ENCODE assay signal across 8 mouse cellular contexts in genomic region chr4:152151966-152152544, GRCm38 (mm10). TPM values are rescaled to one million over a fixed set of nuclear protein-coding genes. Genes with fewer than 3 reads are reported as not detected.
DNase-seq lines count a peak whose midpoint lies in the region; ATAC-seq and TF ChIP-seq lines count a peak whose summit lies in the region.

Espn (minus strand) TSS chr4:152152371.

- peak; percentile 93 for DNase-seq in MEL (ENCODE audit: low read depth, low spot score)
- DNase-seq in limb, embryonic 10.5 days (ENCODE audit: low spot score) = peak; percentile 88
- peak; percentile 71 for DNase-seq in mesoderm, embryonic 11.5 days (ENCODE audit: low read depth, low spot score)
- DNase-seq in c-Kit-positive CD71-positive TER-119-positive erythroid progenitor cells, embryonic 14.5 days (ENCODE audit: low spot score) = no peak
- DNase-seq in cerebellum, postnatal 25 days = no peak

- H3K4me3 ChIP-seq in MEL (ENCODE audit: control insufficient read depth in 1 of 2, insufficient read depth in 1 of 2, low read depth in 2 of 2, low read length in 2 of 2) = peak within 1 kb of the TSS; percentile 45 to 64
- peak within 1 kb of the TSS; percentile 58 for H3K4me3 ChIP-seq in heart, embryonic 16.5 days (ENCODE audit: low read length)
- peak within 1 kb of the TSS; percentile 58 for H3K4me3 ChIP-seq in limb, embryonic 10.5 days
- H3K4me3 ChIP-seq in testis, adult 2 months (ENCODE audit: control insufficient read depth, low read depth, low read length) = peak within 1 kb of the TSS; percentile 83

- TF ChIP-seq CTCF in MEL (IDR thresholded peaks at IDR 0.05 in 2 of 3, conservative IDR thresholded peaks at IDR 0.05 in 1 of 3; ENCODE audit: control insufficient read depth in 1 of 3, insufficient read depth in 1 of 3, low read depth in 2 of 3, low read length in 3 of 3, poor library complexity in 1 of 3, severe bottlenecking in 1 of 3) = 0 out of 6 replicates have a peak, but pooled peaks of 1 of the 3 experiments have one; percentile 3
- TF ChIP-seq CTCF in testis, adult 2 months (IDR thresholded peaks at IDR 0.05; ENCODE audit: control insufficient read depth, insufficient read depth, insufficient replicate concordance, low read depth, low read length) = no peak

- peaks cover 0 to 37% of the 10 kb centered on the region in 2 experiments; a peak in 2 of 4 replicates for H3K4me1 ChIP-seq in MEL (ENCODE audit: control insufficient read depth in 1 of 2, insufficient read depth in 2 of 2, low read length in 2 of 2)
- peaks cover 15% of the 10 kb centered on the region for H3K4me1 ChIP-seq in heart, embryonic 16.5 days (ENCODE audit: control insufficient read depth, insufficient read depth, low read length)
- H3K4me1 ChIP-seq in limb, embryonic 10.5 days = peaks cover 19% of the 10 kb centered on the region
- peaks cover 10% of the 10 kb centered on the region for H3K4me1 ChIP-seq in testis, adult 2 months (ENCODE audit: control insufficient read depth, insufficient read depth, low read length)

- TF ChIP-seq EP300 in MEL (IDR thresholded peaks at IDR 0.05; ENCODE audit: low read depth in 1 of 2, low read length in 2 of 2) = no peak

- peak; percentile 62 for ATAC-seq in common myeloid progenitor, adult 5-6 weeks (replicated peaks; ENCODE audit: low read depth, poor library complexity, severe bottlenecking)
- ATAC-seq in heart, embryonic 16.5 days (replicated peaks; ENCODE audit: extremely low read depth, insufficient read depth, low FRiP score) = peak; percentile 85

- peaks cover 0 to 21% of the 10 kb centered on the region in 2 experiments; a peak in 2 of 4 replicates for H3K36me3 ChIP-seq in MEL (ENCODE audit: control insufficient read depth in 1 of 2, insufficient read depth in 2 of 2, low read length in 2 of 2)
- H3K36me3 ChIP-seq in heart, embryonic 16.5 days (ENCODE audit: control insufficient read depth, insufficient read depth) = no peaks in the 10 kb centered on the region
- H3K36me3 ChIP-seq in limb, embryonic 10.5 days = no peaks in the 10 kb centered on the region
- no peaks in the 10 kb centered on the region for H3K36me3 ChIP-seq in testis, adult 2 months (ENCODE audit: control insufficient read depth, insufficient read depth, low read length)

- WGBS in heart, embryonic 16.5 days = under 1% methylated on average over 57 of the region's 57 CpGs
- under 1% methylated on average over 57 of the region's 57 CpGs for WGBS in limb, embryonic 10.5 days

- no peak for TF ChIP-seq RAD21 in MEL (IDR thresholded peaks at IDR 0.05; ENCODE audit: low read depth, low read length)

- H3K27me3 ChIP-seq in MEL (ENCODE audit: control insufficient read depth in 1 of 2, insufficient read depth in 2 of 2, low read length in 2 of 2) = no peaks in the 10 kb centered on the region
- H3K27me3 ChIP-seq in heart, embryonic 16.5 days (ENCODE audit: control insufficient read depth, insufficient read depth, low read length) = peaks cover 48% of the 10 kb centered on the region
- H3K27me3 ChIP-seq in limb, embryonic 10.5 days (ENCODE audit: low read depth, poor library complexity, severe bottlenecking) = peaks cover 91% of the 10 kb centered on the region
- H3K27me3 ChIP-seq in testis, adult 2 months (ENCODE audit: control insufficient read depth, insufficient read depth, low read length) = 0 out of 2 replicates have a peak, but pooled peaks cover 2% of the 10 kb centered on the region

- peak within 1 kb of the TSS; percentile 83 for H3K4me2 ChIP-seq in heart, embryonic 16.5 days (ENCODE audit: low read depth, low read length)

- no peaks in the 10 kb centered on the region for H3K9me3 ChIP-seq in MEL (replicated peaks; ENCODE audit: insufficient read depth, low read length)
- H3K9me3 ChIP-seq in heart, embryonic 16.5 days (replicated peaks; ENCODE audit: control insufficient read depth, low read length) = no peaks in the 10 kb centered on the region
- no peaks in the 10 kb centered on the region for H3K9me3 ChIP-seq in limb, embryonic 10.5 days (replicated peaks)

- H3K27ac ChIP-seq in MEL (ENCODE audit: control insufficient read depth, low read depth, low read length) = peak within 1 kb of the TSS; percentile 82
- H3K27ac ChIP-seq in heart, embryonic 16.5 days (ENCODE audit: low read length) = no peak within 1 kb of the TSS
- peak within 1 kb of the TSS; percentile 32; the same call in 1 of the 2 replicates for H3K27ac ChIP-seq in limb, embryonic 10.5 days
- peak within 1 kb of the TSS; percentile 50 for H3K27ac ChIP-seq in testis, adult 2 months (ENCODE audit: control insufficient read depth, insufficient read depth, low read depth, low read length)

- no peaks in the 10 kb centered on the region; the same call in 1 of the 2 replicates for H3K79me2 ChIP-seq in MEL (ENCODE audit: control insufficient read depth, insufficient read depth, low read length, poor library complexity)

- TF ChIP-seq POLR2A in MEL (IDR thresholded peaks at IDR 0.05; ENCODE audit: control insufficient read depth in 1 of 2, insufficient read depth in 1 of 2, low read depth in 1 of 2, low read length in 2 of 2, poor library complexity in 1 of 2) = peak; percentile 32 to 82; a peak in 2 of 4 replicates
- peak; percentile 44; the same call in 1 of the 2 replicates for TF ChIP-seq POLR2A in testis, adult 2 months (IDR thresholded peaks at IDR 0.05; ENCODE audit: control insufficient read depth, low read depth, low read length)

- H3K9ac ChIP-seq in MEL (ENCODE audit: control insufficient read depth, low read depth, low read length, poor library complexity, severe bottlenecking) = peak within 1 kb of the TSS; percentile 65
- H3K9ac ChIP-seq in heart, embryonic 16.5 days (ENCODE audit: low read length) = peak within 1 kb of the TSS; percentile 63

TF ChIP-seq in MEL, 35 proteins besides CTCF, POLR2A, EP300 and RAD21:
- TF ChIP-seq NELFE (IDR thresholded peaks at IDR 0.05; ENCODE audit: low read depth, low read length) (peak; percentile 64), NRF1 (IDR thresholded peaks at IDR 0.05; ENCODE audit: insufficient read depth, low read depth, low read length, poor library complexity, severe bottlenecking) (peak; percentile 49), MXI1 (IDR thresholded peaks at IDR 0.05; ENCODE audit: low read depth, low read length) (no peak), TCF12 (IDR thresholded peaks at IDR 0.05; ENCODE audit: low read depth, low read length) (0 out of 2 replicates have a peak, but pooled peaks have one; percentile 21), ZMIZ1 (IDR thresholded peaks at IDR 0.05; ENCODE audit: low read depth, low read length) (peak; percentile 57; the same call in 1 of the 2 replicates)

RNA-seq across cellular contexts. Expression of gene Espn, which starts in this region (rescaled TPM):
- 4.5 and 5.0 TPM in 2 replicates for total RNA-seq in MEL (2012; rRNA removed)
- polyA plus RNA-seq in MEL (2012; ENCODE audit: insufficient read depth in 1 of 2, insufficient read length in 2 of 2, low read depth in 1 of 2, low replicate concordance in 2 of 2, missing spikeins in 1 of 2) = 10 to 100 TPM in 1 of 2 experiments, not detected in 1; 19.6 TPM
- 1.3 and 1.8 TPM in 2 replicates for total RNA-seq in common myeloid progenitor, adult 5-6 weeks (2017)
- 1.3 and 1.5 TPM in 2 replicates for polyA plus RNA-seq in heart, embryonic 16.5 days (2015; fragmentation: Nextera tagmentation; extraction: Ambion mirVana)
- 2.9 and 3.2 TPM in 2 replicates for polyA plus RNA-seq in limb, embryonic 10.5 days (2016; fragmentation: Nextera tagmentation; extraction: Ambion mirVana)
- 84.1 and 87.1 TPM in 2 replicates for polyA plus RNA-seq in testis, adult 2 months (2012; rRNA removed)

Comparison
In these comparisons a context has a peak if more than half of its experiments do, and no peak if none do; other contexts are left out.
1. DNase-seq: peak in MEL (single experiment), limb, embryonic 10.5 days (single experiment) and mesoderm, embryonic 11.5 days (single experiment); none in c-Kit-positive CD71-positive TER-119-positive erythroid progenitor cells, embryonic 14.5 days (single experiment) and cerebellum, postnatal 25 days (0 of 2).
2. Peak in every context shown above with its lines, with median percentiles within 50 percentile points of each other: H3K4me3 ChIP-seq.